Mouse (Mus musculus) forebrain, embryonic 11.5 days (tissue): ENCODE data around the gene B430305J03Rik. TPM values are rescaled to one million over a fixed set of nuclear protein-coding genes. Genes with fewer than 3 reads are reported as not detected.

ENCODE experiments used
- ATAC-seq: fragments of 200-750 bp; cut with Nextera tagmentation; replicated peaks from 2 replicates; pipeline ENCODE4 v1.8.0; 2017; ENCODE audit warnings: moderate TSS enrichment; ENCODE audit not compliant: low FRiP score
- DNase-seq: peaks from one replicate; pipeline ENCODE4 v3.0.0-alpha.2; 2017; ENCODE audit warnings: low spot score
- H3K27ac ChIP-seq: fragments of 300-500 bp; sonication (generic); 2 replicates; pipeline ENCODE4 v1.5.1; 2014; ENCODE audit warnings: low read depth, low read length
- H3K27me3 ChIP-seq: fragments of 300-500 bp; sonication (generic); 2 replicates; pipeline ENCODE4 v1.6.1; 2014; ENCODE audit warnings: mild to moderate bottlenecking, low read length, mixed read lengths; ENCODE audit not compliant: control insufficient read depth, insufficient read depth
- H3K36me3 ChIP-seq: fragments of 300-500 bp; sonication (generic); 2 replicates; pipeline ENCODE4 v1.6.1; 2014; ENCODE audit warnings: mild to moderate bottlenecking, low read length, moderate library complexity, mixed read lengths; ENCODE audit not compliant: control insufficient read depth, insufficient read depth
- H3K4me1 ChIP-seq: fragments of 300-500 bp; sonication (generic); replicated peaks from 2 replicates; pipeline ENCODE4 v1.6.1; 2014; ENCODE audit warnings: low read length, mixed read lengths; ENCODE audit not compliant: control insufficient read depth, insufficient read depth
- H3K4me2 ChIP-seq: fragments of 300-500 bp; sonication (generic); 2 replicates; pipeline ENCODE4 v1.6.1; 2014; ENCODE audit warnings: low read depth, mild to moderate bottlenecking, low read length, moderate library complexity, mixed read lengths; ENCODE audit not compliant: severe bottlenecking
- H3K4me3 ChIP-seq: fragments of 300-500 bp; sonication (generic); 2 replicates; pipeline ENCODE4 v1.5.1; 2014; ENCODE audit warnings: low read depth, low read length
- H3K9ac ChIP-seq: fragments of 300-500 bp; sonication (generic); 2 replicates; pipeline ENCODE4 v1.6.1; 2014; ENCODE audit warnings: low read length
- H3K9me3 ChIP-seq: fragments of 300-500 bp; sonication (generic); 2 replicates; pipeline ENCODE4 v1.6.1; 2016; ENCODE audit warnings: low read length, mixed read lengths; ENCODE audit not compliant: control insufficient read depth
- WGBS: fragments of 180-500 bp; shearing (Covaris S2); extraction: QIAGEN DNeasy Blood & Tissue Kit; methylation state at CpG from one replicate; pipeline ENCODE4 v1.1.7; 2014; 5-methylcytosine and 5-hydroxymethylcytosine counted together
- polyA plus RNA-seq: library from polyadenylated mRNA; unstranded; fragments of >200 nt; fragmentation: Nextera tagmentation; extraction: Ambion mirVana; gene quantifications from 2 replicates; pipeline ENCODE4 v1.2.1, GENCODE M21; 2014

The B430305J03Rik gene
- polyA plus RNA-seq, 1 experiment from 2014 or later, result not detected

DNA sequence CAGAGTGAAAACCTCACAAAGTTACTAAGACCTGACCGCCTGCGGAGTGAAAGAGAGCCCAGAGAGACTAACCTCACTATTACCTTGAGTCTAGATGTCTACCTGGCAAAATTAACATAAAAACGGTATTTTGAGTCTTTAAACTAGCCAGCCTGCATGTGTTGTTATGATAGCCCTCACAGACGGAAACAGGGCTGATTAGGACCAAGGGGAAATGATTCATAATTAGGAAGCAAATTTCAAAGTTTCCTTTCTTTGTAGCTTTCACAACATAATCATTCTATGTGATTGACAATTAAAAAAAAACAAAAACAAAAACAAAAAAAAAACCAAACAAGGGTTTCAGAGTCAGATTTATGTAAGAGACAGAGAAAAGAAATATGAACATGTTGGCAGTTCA, 20.6 kb upstream of the B430305J03Rik start:
- WGBS, result 79% methylated on average over 4 of the region's 4 CpGs
- no peak overlapping the region for H3K4me3 ChIP-seq
- H3K27ac ChIP-seq, result no peak overlapping the region
- H3K4me1 ChIP-seq, result no peaks in the 10 kb centered on the region
- no peaks in the 10 kb centered on the region for H3K36me3 ChIP-seq
- DNase-seq (no peak), ATAC-seq (no peak)
- H3K4me2 ChIP-seq, result no peak overlapping the region
- no peaks in the 10 kb centered on the region for H3K9me3 ChIP-seq
- no peaks in the 10 kb centered on the region for H3K27me3 ChIP-seq
- H3K9ac ChIP-seq, result no peak overlapping the region

DNA sequence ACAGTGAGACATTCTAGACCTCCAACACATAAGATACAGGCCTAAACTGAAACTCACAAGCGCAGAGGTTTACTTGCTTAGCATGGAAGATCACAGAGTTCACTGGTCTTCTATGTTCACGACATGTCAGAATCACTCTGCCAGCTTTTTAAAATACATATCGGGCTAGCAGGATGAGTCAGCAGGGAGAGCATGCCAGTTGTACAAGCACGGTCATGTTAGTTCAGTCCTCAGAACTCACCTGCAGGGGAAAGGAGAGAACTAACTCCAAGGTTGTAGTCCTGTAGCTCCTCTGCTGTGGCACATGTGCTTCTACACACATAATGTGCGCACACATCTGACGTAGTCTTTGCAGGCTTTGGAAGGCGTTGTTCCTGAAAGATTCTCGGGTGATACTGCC, 10.2 kb upstream of the B430305J03Rik start:
- no peak overlapping the region for H3K4me3 ChIP-seq
- H3K4me2 ChIP-seq, result no peak overlapping the region
- H3K9ac ChIP-seq, result no peak overlapping the region
- H3K27ac ChIP-seq, result no peak overlapping the region
- H3K36me3 ChIP-seq, result no peaks in the 10 kb centered on the region
- DNase-seq, result no peak
- ATAC-seq, result no peak
- H3K27me3 ChIP-seq, result no peaks in the 10 kb centered on the region
- no peaks in the 10 kb centered on the region for H3K4me1 ChIP-seq
- 92% methylated on average over 8 of the region's 8 CpGs for WGBS
- no peaks in the 10 kb centered on the region for H3K9me3 ChIP-seq

DNA sequence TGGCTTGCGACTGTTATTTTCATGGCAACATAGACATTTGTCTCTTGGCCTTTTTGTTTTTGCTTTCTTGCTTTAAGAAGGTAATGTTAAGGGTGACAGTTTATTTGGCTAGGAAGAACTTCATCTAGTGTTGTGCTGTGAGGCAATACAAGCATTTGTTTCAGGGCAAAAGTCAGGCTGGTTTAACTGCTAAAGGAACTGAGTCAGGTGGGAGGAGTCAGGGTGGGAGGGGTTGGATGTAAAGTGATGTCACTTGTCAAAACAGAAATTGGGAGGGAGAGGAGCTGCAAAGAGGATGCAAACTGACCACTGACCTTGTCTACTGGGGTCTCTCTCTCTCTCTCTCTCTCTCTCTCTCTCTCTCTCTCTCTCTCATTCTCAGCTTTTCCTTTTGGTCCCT, 2.7 kb upstream of the B430305J03Rik start:
- Histone ChIP-seq H3K36me3 (no peaks in the 10 kb centered on the region), H3K4me1 (no peaks in the 10 kb centered on the region), H3K27ac (no peak overlapping the region), H3K27me3 (no peaks in the 10 kb centered on the region), H3K4me3 (no peak overlapping the region), H3K4me2 (no peak overlapping the region), H3K9ac (no peak overlapping the region), H3K9me3 (no peaks in the 10 kb centered on the region)
- DNase-seq (no peak), ATAC-seq (no peak)
- 97% methylated on average over 1 of the region's 1 CpGs for WGBS

DNA sequence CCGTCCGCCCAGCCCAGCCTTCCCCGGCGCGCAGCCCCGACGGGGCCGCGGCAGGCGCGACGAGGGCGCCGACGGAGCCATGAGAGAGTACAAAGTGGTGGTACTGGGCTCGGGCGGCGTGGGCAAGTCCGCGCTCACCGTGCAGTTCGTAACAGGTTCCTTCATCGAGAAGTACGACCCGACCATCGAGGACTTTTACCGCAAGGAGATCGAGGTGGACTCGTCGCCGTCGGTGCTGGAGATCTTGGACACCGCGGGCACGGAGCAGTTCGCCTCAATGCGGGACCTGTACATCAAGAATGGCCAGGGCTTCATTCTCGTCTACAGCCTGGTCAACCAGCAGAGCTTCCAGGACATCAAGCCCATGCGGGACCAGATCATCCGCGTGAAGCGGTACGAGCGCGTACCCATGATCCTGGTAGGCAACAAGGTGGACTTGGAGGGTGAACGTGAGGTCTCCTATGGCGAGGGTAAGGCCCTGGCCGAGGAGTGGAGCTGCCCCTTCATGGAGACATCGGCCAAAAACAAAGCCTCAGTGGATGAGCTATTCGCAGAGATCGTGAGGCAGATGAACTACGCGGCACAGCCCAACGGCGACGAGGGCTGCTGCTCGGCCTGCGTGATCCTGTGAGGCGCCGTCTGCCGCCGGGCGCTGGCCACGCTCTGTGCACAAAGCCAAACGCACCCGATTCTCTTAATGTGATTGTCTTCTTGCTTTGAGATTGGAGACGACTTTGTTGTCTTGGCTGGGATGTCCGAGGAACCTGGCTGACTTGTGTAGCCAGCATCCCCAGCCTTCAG, 573 bp downstream of the B430305J03Rik start:
- H3K27ac ChIP-seq, result peak overlapping the region; percentile 68
- ATAC-seq, result peak; percentile 3
- H3K4me1 ChIP-seq, result no peaks in the 10 kb centered on the region
- WGBS, result under 1% methylated on average over 68 of the region's 68 CpGs
- H3K9me3 ChIP-seq, result no peaks in the 10 kb centered on the region
- H3K27me3 ChIP-seq, result no peaks in the 10 kb centered on the region
- peak overlapping the region; percentile 86 for H3K9ac ChIP-seq
- no peaks in the 10 kb centered on the region for H3K36me3 ChIP-seq
- H3K4me3 ChIP-seq, result peak overlapping the region; percentile 82
- peak overlapping the region; percentile 70 for H3K4me2 ChIP-seq
- DNase-seq, result peak; percentile 71

DNA sequence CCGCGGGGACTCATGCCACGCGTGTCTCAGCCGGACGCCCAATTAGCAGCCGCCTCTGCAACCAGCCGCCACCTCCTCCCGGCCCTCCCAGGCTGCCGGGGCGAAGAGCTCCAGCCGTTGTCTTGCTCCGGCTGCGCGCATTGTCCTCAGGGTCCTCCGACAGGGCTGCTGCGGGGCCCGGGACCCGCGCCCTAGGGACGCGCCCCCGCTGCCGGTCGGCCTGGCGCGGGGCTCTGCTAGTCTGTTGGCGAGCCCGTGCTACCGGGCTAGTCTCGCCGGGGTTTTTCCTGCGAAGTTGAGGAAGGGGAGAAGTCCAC, 1.1 kb downstream of the B430305J03Rik start:
- peak overlapping the region; percentile 82 for H3K4me3 ChIP-seq

DNA sequence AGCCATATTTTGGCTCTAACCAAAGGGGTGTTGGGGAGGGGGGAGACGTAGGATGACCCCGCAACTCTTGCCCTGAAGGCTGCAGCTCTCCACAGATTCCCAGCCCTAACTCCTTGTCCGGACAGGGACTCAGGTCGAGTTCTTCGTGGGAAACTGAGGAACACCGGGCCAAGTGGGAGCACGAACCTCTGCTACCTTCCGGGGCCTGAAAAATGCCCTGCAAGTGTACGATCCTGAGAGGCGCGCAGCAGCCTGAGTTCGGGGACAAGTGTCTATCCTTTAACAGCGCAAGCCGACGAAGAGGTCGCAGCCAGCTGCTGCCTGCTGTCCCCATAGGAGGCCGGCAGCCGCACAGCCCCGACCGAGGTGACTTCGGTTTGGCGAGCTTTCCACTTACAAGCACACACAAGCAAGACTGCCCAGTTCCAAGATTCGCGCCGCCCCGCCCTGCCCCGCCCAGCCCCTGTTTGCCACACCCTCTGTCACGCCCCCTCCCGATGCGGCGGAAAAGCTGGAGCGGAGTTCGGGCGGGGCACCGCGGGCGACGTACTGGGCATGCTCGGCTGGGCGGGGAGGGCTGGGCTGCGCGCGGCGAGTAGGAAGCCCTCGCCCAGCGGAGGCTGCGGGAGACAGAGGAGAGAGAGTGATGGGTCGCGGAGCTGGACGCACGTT, 1.6 kb downstream of the B430305J03Rik start:
- Histone ChIP-seq H3K9me3 (no peaks in the 10 kb centered on the region), H3K4me1 (no peaks in the 10 kb centered on the region), H3K4me2 (peak overlapping the region; percentile 70), H3K4me3 (peak overlapping the region; percentile 82), H3K9ac (peak overlapping the region; percentile 86), H3K27me3 (no peaks in the 10 kb centered on the region), H3K36me3 (no peaks in the 10 kb centered on the region), H3K27ac (peak overlapping the region; percentile 80)
- under 1% methylated on average over 47 of the region's 51 CpGs for WGBS
- peak; percentile 99 for DNase-seq
- ATAC-seq, result peak; percentile 92

More for the DNA sequence above, 1.1 kb downstream of the B430305J03Rik start:
- WGBS, result 0% methylated on average over 16 of the region's 33 CpGs
- DNase-seq (no peak), ATAC-seq (peak; percentile 49)
- peak overlapping the region; percentile 70 for H3K4me2 ChIP-seq
- no peaks in the 10 kb centered on the region for H3K4me1 ChIP-seq
- peak overlapping the region; percentile 68 for H3K27ac ChIP-seq
- no peaks in the 10 kb centered on the region for H3K9me3 ChIP-seq
- H3K36me3 ChIP-seq, result no peaks in the 10 kb centered on the region
- H3K27me3 ChIP-seq, result no peaks in the 10 kb centered on the region
- peak overlapping the region; percentile 86 for H3K9ac ChIP-seq

DNA sequence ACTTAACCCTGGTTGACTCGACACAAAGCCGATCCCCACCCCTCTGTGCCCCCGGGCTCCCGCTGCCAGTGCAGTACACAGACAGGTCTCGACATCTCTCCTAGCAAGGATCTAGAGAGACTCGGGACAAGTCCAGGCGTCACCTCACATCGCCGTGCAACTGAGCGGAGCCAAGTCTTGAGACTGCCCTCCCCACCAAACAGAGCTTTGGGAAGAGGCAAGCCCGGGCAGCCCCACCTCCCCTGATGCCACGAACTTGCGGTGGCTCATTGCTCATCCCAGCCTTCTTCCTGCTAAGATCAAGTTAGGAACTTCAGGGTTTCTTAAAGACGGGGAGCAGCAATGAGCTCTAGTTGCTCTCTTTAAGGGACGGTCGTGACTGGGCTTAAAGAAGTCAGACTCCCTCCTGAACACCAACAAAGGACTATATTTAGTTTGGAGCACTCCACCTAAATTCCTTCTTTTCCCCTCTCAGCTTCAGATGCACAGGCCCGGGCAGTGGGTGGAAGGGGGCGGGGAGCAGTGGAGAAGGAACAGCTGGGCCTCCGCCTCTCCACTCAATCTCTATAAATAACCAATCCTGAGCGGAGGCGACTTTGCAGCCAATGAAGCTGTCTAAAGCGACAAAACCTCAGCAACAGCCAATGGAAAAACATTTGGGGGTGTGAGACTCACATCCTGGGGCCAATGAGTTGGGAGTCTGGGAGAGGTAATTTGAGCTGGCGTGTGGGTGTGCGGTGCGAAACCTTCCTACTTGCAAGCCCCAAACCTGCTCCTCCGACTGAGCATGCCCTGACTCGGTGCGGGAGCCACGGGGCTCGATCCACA, 2.4 kb downstream of the B430305J03Rik start:
- no peaks in the 10 kb centered on the region for H3K4me1 ChIP-seq
- peak; percentile 94 for ATAC-seq
- H3K9ac ChIP-seq, result peak overlapping the region; percentile 65
- H3K36me3 ChIP-seq, result no peaks in the 10 kb centered on the region
- WGBS, result 1% methylated on average over 30 of the region's 30 CpGs
- H3K9me3 ChIP-seq, result no peaks in the 10 kb centered on the region
- peak overlapping the region; percentile 82 for H3K4me3 ChIP-seq
- H3K27me3 ChIP-seq, result no peaks in the 10 kb centered on the region
- peak overlapping the region; percentile 83 for H3K4me2 ChIP-seq
- peak overlapping the region; percentile 80 for H3K27ac ChIP-seq
- DNase-seq, result peak; percentile 95

DNA sequence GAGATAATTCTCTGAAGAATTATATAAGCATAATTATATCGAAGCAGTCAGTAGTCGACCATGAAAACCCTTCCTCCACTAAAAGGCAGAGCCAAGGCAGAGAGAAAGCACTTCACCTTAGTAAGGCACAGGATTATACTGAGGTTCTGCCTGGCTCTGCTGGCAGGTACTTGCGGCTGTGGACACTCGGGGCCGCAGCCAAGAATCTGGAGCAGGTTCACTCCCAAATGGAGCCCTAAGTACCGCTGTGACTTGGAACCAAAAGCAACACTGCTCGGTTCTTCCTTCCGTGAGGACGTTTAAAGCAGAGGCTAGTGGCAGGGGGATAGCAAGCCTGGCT, 3.0 kb downstream of the B430305J03Rik start:
- H3K9me3 ChIP-seq, result no peaks in the 10 kb centered on the region
- ATAC-seq, result no peak
- no peaks in the 10 kb centered on the region for H3K27me3 ChIP-seq
- H3K27ac ChIP-seq, result peak overlapping the region; percentile 75
- no peaks in the 10 kb centered on the region for H3K36me3 ChIP-seq
- WGBS, result 5% methylated on average over 9 of the region's 9 CpGs
- H3K4me2 ChIP-seq, result peak overlapping the region; percentile 83
- peak overlapping the region; percentile 82 for H3K4me3 ChIP-seq
- peak overlapping the region; percentile 61 for H3K9ac ChIP-seq
- no peak for DNase-seq
- H3K4me1 ChIP-seq, result no peaks in the 10 kb centered on the region
